Mouse (Mus musculus) erythroblast, embryonic 14.5 days (primary cell): ENCODE data around the gene Gm21992.

Experiments used
- GATA1 ChIP-seq: IDR thresholded peaks from 2 replicates; pipeline ENCODE4 v1.6.1; 2012; ENCODE audit warnings: low read length, inconsistent platforms, mixed read lengths
- TAL1 ChIP-seq: IDR thresholded peaks from 3 replicates; pipeline ENCODE4 v1.6.1; 2012; ENCODE audit warnings: low read length, inconsistent platforms, mixed read lengths

DNA sequence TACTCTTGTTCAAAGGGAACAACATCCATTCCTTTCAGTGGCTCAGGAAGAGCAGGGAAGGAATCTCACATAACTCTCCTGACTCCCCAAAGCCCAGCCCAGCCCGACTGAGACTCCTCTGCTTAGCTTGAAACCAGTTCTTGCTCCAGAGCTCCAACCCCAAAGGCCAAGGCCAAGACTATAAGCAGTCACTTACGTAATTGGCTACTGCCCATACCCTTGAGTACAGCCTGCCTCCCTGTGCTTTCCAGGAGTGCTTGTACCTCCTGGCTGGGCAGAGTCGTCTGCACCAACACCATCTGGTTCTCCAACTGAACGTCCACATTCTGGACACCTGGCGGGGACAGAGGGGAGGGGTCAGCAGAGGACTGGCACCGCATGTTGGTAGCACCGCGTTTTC, 22.6 kb upstream of the Gm21992 start:
- TF ChIP-seq GATA1: no peak
- TF ChIP-seq TAL1: no peak
